Mouse (Mus musculus) cerebellum, adult 9-10 months (tissue): ENCODE results near the gene Scaf1.
A peak's percentile ranks its signal among the peaks of the same experiment; 100 is the strongest.
"Not testable (repeated sequence)": the region's sequence is repeated elsewhere in the genome, so short reads cannot be mapped to it uniquely, and the experiment has no call there.

Source experiments
- DNase-seq: peaks from one replicate; pipeline ENCODE4 v3.0.0; 2022

The Scaf1 gene

GRCm38 (mm10) chr7:45043307-45043706, 27.1 kb upstream of the Scaf1 start:
- no peak for DNase-seq

GRCm38 (mm10) chr7:45040851-45041250, 24.7 kb upstream of the Scaf1 start:
- DNase-seq: no peak

- no peak for DNase-seq
Measured at GRCm38 (mm10) chr7:45038411-45038810, 22.2 kb upstream of the Scaf1 start.

- no peak for DNase-seq
Measured at GRCm38 (mm10) chr7:45037720-45038361, 21.7 kb upstream of the Scaf1 start.

- no peak for DNase-seq
Measured at GRCm38 (mm10) chr7:45036702-45037101, 20.5 kb upstream of the Scaf1 start.

GRCm38 (mm10) chr7:45035631-45036030, 19.5 kb upstream of the Scaf1 start:
- no peak for DNase-seq

- DNase-seq: no peak
Measured at GRCm38 (mm10) chr7:45033722-45034359, 17.7 kb upstream of the Scaf1 start.

- no peak for DNase-seq
Measured at GRCm38 (mm10) chr7:45030857-45031256, 14.7 kb upstream of the Scaf1 start.

GRCm38 (mm10) chr7:45029995-45030394, 13.8 kb upstream of the Scaf1 start:
- no peak for DNase-seq

- DNase-seq: no peak
Measured at GRCm38 (mm10) chr7:45028351-45028750, 12.2 kb upstream of the Scaf1 start.

GRCm38 (mm10) chr7:45027761-45028160, 11.6 kb upstream of the Scaf1 start:
- DNase-seq: no peak

GRCm38 (mm10) chr7:45026256-45026655, 10.1 kb upstream of the Scaf1 start:
- DNase-seq: no peak

- DNase-seq: no peak
Measured at GRCm38 (mm10) chr7:45025601-45026220, 9.5 kb upstream of the Scaf1 start.

- DNase-seq: no peak
Measured at GRCm38 (mm10) chr7:45024281-45025248, 8.4 kb upstream of the Scaf1 start.

GRCm38 (mm10) chr7:45023711-45024110, 7.5 kb upstream of the Scaf1 start:
- DNase-seq: not testable (repeated sequence)

- DNase-seq: no peak
Measured at GRCm38 (mm10) chr7:45020225-45020624, 4.1 kb upstream of the Scaf1 start.

- DNase-seq: peak; percentile 57
Measured at GRCm38 (mm10) chr7:45019031-45019571, 2.9 kb upstream of the Scaf1 start.

- DNase-seq: peak; percentile 92
Measured at GRCm38 (mm10) chr7:45017242-45018061, 1.3 kb upstream of the Scaf1 start, which contains the start of gene Rras. TSS of gene Rras (plus strand) at chr7:45017961.

- no peak for DNase-seq
Measured at GRCm38 (mm10) chr7:45016761-45017160, 598 bp upstream of the Scaf1 start.

GRCm38 (mm10) chr7:45015344-45015956, 713 bp downstream of the Scaf1 start:
- DNase-seq: peak; percentile 72

- no peak for DNase-seq
Measured at GRCm38 (mm10) chr7:45014096-45014451, 2.1 kb downstream of the Scaf1 start.
